Mouse (Mus musculus): ENCODE results near the gene Dpy30.

DNA sequence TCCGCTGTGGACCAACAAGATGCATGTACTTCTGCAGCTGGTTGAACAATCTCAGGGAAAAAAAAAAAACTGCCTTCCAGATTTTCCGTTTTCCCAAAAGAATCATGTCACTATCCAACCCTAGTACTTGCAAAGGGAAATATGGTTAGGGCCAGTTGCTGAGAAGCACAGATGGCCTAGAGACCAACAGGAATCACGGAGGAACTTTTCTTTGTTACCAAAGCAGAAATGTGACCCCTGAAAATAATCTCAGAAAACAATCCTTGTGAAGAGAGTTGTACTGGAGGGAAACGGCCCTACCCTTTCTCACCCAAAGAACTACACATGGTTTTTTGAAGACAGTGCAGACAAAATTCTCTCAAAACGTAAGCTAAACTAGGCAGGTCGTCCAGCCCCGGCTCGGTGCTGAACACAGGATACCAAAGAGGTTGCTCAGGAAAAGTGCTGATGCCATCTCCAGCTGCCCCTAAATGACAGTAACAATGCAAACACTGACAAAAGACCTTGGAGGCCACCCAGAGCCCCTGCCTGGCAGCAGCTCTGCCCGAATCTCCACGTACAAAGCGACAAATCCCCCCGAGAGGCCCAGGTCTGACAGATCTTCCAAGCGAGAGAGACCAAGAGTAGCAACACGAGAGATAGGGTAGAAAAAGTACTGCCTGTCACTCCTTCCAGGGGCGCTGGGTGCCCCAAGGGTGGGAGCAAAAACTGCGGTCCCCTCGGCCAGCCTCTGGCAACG is 29.9 kb downstream of the Dpy30 start:
- no peak for TF ChIP-seq POLR2A (IDR thresholded peaks at IDR 0.05; ENCODE audit: low read depth, low read length)
- no peak for TF ChIP-seq CTCF (IDR thresholded peaks at IDR 0.05; ENCODE audit: extremely low read depth, insufficient read length, insufficient replicate concordance, low read depth, low read length)

Measured in small intestine, adult 2 months (tissue).